Mouse (Mus musculus) mesoderm, embryonic 11.5 days (tissue): Measurements from ENCODE around the gene Scgb2b26.
"Not testable (repeated sequence)": the region's sequence is repeated elsewhere in the genome, so short reads cannot be mapped to it uniquely, and the experiment has no call there.

Experiments used
- DNase-seq: peaks from one replicate; pipeline ENCODE4 v3.0.0-alpha.2; 2012; ENCODE audit warnings: low read depth, low spot score

Scgb2b26 gene

DNA sequence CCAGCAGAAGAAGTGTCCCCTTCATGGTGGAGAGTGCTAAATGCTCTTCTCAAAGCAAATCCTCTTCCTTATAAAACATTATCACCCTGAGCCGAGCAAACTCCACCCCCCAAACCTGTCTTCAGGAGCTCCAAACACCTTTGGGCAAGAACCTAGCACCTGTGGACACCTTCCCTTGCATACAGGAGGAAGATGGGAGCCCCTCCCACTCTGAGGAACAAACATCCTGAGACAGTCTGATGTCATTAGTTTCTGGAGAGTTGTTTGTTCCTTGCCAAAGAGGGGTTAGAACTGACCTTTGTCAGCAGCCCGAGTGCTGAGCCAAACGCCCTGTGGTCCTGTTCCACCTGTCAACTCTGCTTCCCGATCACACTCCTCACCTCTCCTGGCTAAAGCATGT lies at the start of gene Scgb2b26:
Gene Scgb2b26 (minus strand): TSS at position 101 of the 400 bp plus-strand sequence.
- no peak for DNase-seq

DNA sequence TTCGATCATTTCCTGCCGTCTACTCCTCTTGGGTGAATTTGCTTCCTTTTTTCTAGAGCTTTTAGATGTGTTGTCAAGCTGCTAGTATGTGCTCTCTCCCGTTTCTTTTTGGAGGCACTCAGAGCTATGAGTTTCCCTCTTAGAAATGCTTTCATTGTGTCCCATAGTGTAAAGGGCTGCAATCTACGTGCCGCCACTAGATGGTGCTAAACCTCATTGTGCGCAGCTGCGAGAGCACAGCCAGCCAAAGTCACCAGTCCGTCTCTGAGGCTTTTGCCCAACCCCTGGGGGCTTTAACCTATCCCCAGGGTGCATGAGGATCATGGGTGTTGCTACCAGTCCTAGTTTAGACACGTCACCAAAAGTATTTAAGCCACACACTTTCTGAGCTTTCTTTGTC lies 37.4 kb upstream of the Scgb2b26 start:
- DNase-seq = not testable (repeated sequence)

GRCm38 (mm10) chr7:33902982-33903381 lies 41.9 kb downstream of the Scgb2b26 start:
- no peak for DNase-seq

- DNase-seq = no peak
Measured at GRCm38 (mm10) chr7:33900803-33901202, 44.0 kb downstream of the Scgb2b26 start.

DNA sequence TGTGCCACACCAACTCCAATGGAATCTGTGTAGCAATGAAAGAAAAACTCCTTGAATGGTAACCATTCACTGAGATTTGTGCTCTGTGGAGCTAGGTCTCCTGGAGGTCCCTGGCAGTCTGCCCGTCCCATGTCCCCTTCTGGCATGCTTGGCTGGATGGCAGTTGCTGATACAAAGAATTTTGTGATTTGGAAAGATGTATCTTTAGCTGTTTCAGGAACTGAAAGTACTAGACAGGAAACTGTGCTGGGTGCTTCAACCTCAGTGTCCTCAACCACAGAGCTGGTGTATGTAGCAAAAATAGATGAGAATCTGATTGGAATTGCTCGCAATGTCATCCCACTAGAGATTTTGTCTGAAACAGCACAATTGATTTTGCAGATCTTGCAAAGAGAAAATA lies 44.8 kb downstream of the Scgb2b26 start:
- DNase-seq = no peak
